Mouse (Mus musculus): ENCODE results near the gene Ltbr. TPM values are rescaled to one million over a fixed set of nuclear protein-coding genes. Genes with fewer than 3 reads are reported as not detected.

The Ltbr gene
- polyA plus RNA-seq, 1 experiment from 2014 or later, result 55.1 TPM

DNA sequence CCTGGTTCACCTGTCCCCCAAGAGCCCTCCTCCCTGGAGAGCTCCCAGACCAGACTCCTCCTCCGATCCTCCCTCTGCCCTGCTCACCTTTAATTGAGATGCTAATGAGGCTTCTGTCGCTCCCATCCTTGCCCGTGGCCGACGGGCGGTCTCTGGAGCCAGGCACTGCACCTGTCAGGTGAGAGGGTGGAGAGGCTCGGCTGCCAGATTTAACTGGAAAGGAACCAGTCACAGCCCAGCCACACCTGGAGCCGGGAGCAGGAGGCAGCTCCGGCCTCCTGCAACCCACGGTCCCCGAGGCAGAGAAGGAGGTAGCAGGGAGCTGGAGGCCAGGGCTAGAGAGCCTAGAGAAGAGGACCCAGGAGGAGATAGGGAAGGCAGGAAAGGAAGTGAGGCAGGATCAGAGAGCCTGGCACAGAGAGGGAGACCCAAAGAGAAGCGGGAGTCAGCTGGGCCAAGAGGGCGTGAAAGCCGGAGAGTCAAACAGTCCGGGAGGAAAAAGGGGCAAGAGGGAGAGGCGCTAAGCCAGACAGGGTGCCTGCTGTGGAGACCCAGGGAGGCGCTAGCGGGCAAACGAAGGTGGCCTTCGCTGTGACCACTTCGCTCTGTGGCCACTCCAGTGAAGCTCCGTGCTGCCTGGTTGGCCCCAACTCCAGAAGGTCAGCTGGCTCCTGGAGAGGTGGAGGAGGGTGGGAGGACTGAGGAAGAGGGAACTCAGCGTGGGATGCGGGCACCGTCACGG is 7.6 kb upstream of the Ltbr start:
- H3K4me2 ChIP-seq (replicated peaks; ENCODE audit: low read depth, low read length), result peak overlapping the region; percentile 19; the same call in 1 of the 2 replicates
- H3K36me3 ChIP-seq (ENCODE audit: control insufficient read depth, insufficient read depth, low read length), result no peaks in the 10 kb centered on the region
- H3K27me3 ChIP-seq (ENCODE audit: control insufficient read depth, insufficient read depth, low read length), result 0 out of 2 replicates have a peak, but pooled peaks cover 4% of the 10 kb centered on the region
- no peak overlapping the region for H3K27ac ChIP-seq (ENCODE audit: low read length)
- no peak for ATAC-seq (ENCODE audit: insufficient number of reproducible peaks, insufficient read depth, low FRiP score, low read depth)
- WGBS, result 12% methylated on average over 26 of the region's 26 CpGs
- H3K4me1 ChIP-seq (ENCODE audit: control insufficient read depth, insufficient read depth, low read length), result peaks cover 12% of the 10 kb centered on the region
- no peaks in the 10 kb centered on the region for H3K9me3 ChIP-seq (ENCODE audit: control insufficient read depth, low read depth, low read length)
- no peak overlapping the region for H3K4me3 ChIP-seq (ENCODE audit: low read depth, low read length)
- H3K9ac ChIP-seq (replicated peaks; ENCODE audit: low read depth, low read length), result no peak overlapping the region

DNA sequence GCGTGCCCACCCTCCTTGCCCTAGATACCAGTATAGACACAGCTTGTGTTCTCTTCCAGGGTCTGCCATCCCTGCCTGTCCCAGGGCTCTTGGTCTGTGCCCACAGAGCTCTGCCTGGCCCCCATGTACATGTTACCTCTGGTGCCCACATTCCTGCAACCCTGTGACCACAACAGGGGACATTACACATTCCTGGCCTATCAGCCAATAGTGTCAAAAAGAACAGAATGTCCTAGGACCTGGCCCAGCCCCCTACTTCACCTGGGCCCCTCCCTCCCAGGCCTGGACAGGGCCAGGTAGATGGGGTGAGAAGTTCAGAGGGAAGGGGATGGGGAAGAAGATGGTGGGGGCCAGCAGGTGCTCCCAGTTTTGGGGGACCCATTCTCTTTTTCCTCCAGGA is 6.6 kb upstream of the Ltbr start, which contains the start of gene Scnn1a:
TSS of gene Scnn1a (plus strand) at position 337 of the 400 bp plus-strand sequence.
- Histone ChIP-seq H3K4me2 (replicated peaks; ENCODE audit: low read depth, low read length) (peak within 1 kb of the TSS; percentile 19; the same call in 1 of the 2 replicates), H3K27me3 (ENCODE audit: control insufficient read depth, insufficient read depth, low read length) (0 out of 2 replicates have a peak, but pooled peaks cover 4% of the 10 kb centered on the region), H3K9me3 (ENCODE audit: control insufficient read depth, low read depth, low read length) (no peaks in the 10 kb centered on the region), H3K4me1 (ENCODE audit: control insufficient read depth, insufficient read depth, low read length) (peaks cover 12% of the 10 kb centered on the region), H3K27ac (ENCODE audit: low read length) (no peak within 1 kb of the TSS), H3K4me3 (ENCODE audit: low read depth, low read length) (no peak within 1 kb of the TSS), H3K36me3 (ENCODE audit: control insufficient read depth, insufficient read depth, low read length) (no peaks in the 10 kb centered on the region), H3K9ac (replicated peaks; ENCODE audit: low read depth, low read length) (no peak within 1 kb of the TSS)
- ATAC-seq (ENCODE audit: insufficient number of reproducible peaks, insufficient read depth, low FRiP score, low read depth), result no peak; the same call in 1 of the 2 replicates
- 75% methylated on average over 1 of the region's 1 CpGs for WGBS

- no peak overlapping the region for H3K27ac ChIP-seq (ENCODE audit: low read length)
- no peak for ATAC-seq (ENCODE audit: insufficient number of reproducible peaks, insufficient read depth, low FRiP score, low read depth)
- no peak overlapping the region for H3K4me2 ChIP-seq (replicated peaks; ENCODE audit: low read depth, low read length)
- H3K27me3 ChIP-seq (ENCODE audit: control insufficient read depth, insufficient read depth, low read length), result 0 out of 2 replicates have a peak, but pooled peaks cover 4% of the 10 kb centered on the region
- no peaks in the 10 kb centered on the region for H3K36me3 ChIP-seq (ENCODE audit: control insufficient read depth, insufficient read depth, low read length)
- H3K9ac ChIP-seq (replicated peaks; ENCODE audit: low read depth, low read length), result no peak overlapping the region
- H3K9me3 ChIP-seq (ENCODE audit: control insufficient read depth, low read depth, low read length), result no peaks in the 10 kb centered on the region
- peaks cover 12% of the 10 kb centered on the region for H3K4me1 ChIP-seq (ENCODE audit: control insufficient read depth, insufficient read depth, low read length)
- H3K4me3 ChIP-seq (ENCODE audit: low read depth, low read length), result no peak overlapping the region
Measured at GRCm38 (mm10) chr6:125319919-125320296, 6.2 kb upstream of the Ltbr start.

- no peak overlapping the region for H3K27ac ChIP-seq (ENCODE audit: low read length)
Measured at GRCm38 (mm10) chr6:125318981-125319918, 5.6 kb upstream of the Ltbr start.

GRCm38 (mm10) chr6:125317077-125317476 is 3.4 kb upstream of the Ltbr start:
- no peak overlapping the region for H3K9ac ChIP-seq (replicated peaks; ENCODE audit: low read depth, low read length)
- H3K4me1 ChIP-seq (ENCODE audit: control insufficient read depth, insufficient read depth, low read length), result peaks cover 30% of the 10 kb centered on the region
- no peak overlapping the region for H3K27ac ChIP-seq (ENCODE audit: low read length)
- no peaks in the 10 kb centered on the region for H3K9me3 ChIP-seq (ENCODE audit: control insufficient read depth, low read depth, low read length)
- 32% methylated on average over 7 of the region's 7 CpGs for WGBS
- ATAC-seq (ENCODE audit: insufficient number of reproducible peaks, insufficient read depth, low FRiP score, low read depth), result no peak
- no peaks in the 10 kb centered on the region for H3K36me3 ChIP-seq (ENCODE audit: control insufficient read depth, insufficient read depth, low read length)
- H3K4me3 ChIP-seq (ENCODE audit: low read depth, low read length), result no peak overlapping the region
- 0 out of 2 replicates have a peak, but pooled peaks cover 4% of the 10 kb centered on the region for H3K27me3 ChIP-seq (ENCODE audit: control insufficient read depth, insufficient read depth, low read length)
- no peak overlapping the region for H3K4me2 ChIP-seq (replicated peaks; ENCODE audit: low read depth, low read length)

More at GRCm38 (mm10) chr6:125318981-125319918, 5.6 kb upstream of the Ltbr start:
- no peak overlapping the region for H3K4me3 ChIP-seq (ENCODE audit: low read depth, low read length)
- ATAC-seq (ENCODE audit: insufficient number of reproducible peaks, insufficient read depth, low FRiP score, low read depth), result no peak
- 0 out of 2 replicates have a peak, but pooled peaks cover 4% of the 10 kb centered on the region for H3K27me3 ChIP-seq (ENCODE audit: control insufficient read depth, insufficient read depth, low read length)
- 52% methylated on average over 15 of the region's 15 CpGs for WGBS
- H3K9ac ChIP-seq (replicated peaks; ENCODE audit: low read depth, low read length), result no peak overlapping the region
- H3K9me3 ChIP-seq (ENCODE audit: control insufficient read depth, low read depth, low read length), result no peaks in the 10 kb centered on the region
- no peaks in the 10 kb centered on the region for H3K36me3 ChIP-seq (ENCODE audit: control insufficient read depth, insufficient read depth, low read length)
- H3K4me2 ChIP-seq (replicated peaks; ENCODE audit: low read depth, low read length), result no peak overlapping the region
- peaks cover 19% of the 10 kb centered on the region for H3K4me1 ChIP-seq (ENCODE audit: control insufficient read depth, insufficient read depth, low read length)

- Histone ChIP-seq H3K9me3 (ENCODE audit: control insufficient read depth, low read depth, low read length) (no peaks in the 10 kb centered on the region), H3K27ac (ENCODE audit: low read length) (no peak overlapping the region), H3K27me3 (ENCODE audit: control insufficient read depth, insufficient read depth, low read length) (no peaks in the 10 kb centered on the region), H3K36me3 (ENCODE audit: control insufficient read depth, insufficient read depth, low read length) (peaks cover 9% of the 10 kb centered on the region; the same call in 1 of the 2 replicates), H3K9ac (replicated peaks; ENCODE audit: low read depth, low read length) (no peak overlapping the region), H3K4me1 (ENCODE audit: control insufficient read depth, insufficient read depth, low read length) (peaks cover 25% of the 10 kb centered on the region; the same call in 1 of the 2 replicates), H3K4me3 (ENCODE audit: low read depth, low read length) (no peak overlapping the region), H3K4me2 (replicated peaks; ENCODE audit: low read depth, low read length) (no peak overlapping the region)
- WGBS, result 80% methylated on average over 6 of the region's 6 CpGs
- no peak for ATAC-seq (ENCODE audit: insufficient number of reproducible peaks, insufficient read depth, low FRiP score, low read depth)
Measured at GRCm38 (mm10) chr6:125314746-125315145, 1.1 kb upstream of the Ltbr start.

- peak overlapping the region; percentile 74 for H3K4me2 ChIP-seq (replicated peaks; ENCODE audit: low read depth, low read length)
Measured at GRCm38 (mm10) chr6:125314231-125314563, 512 bp upstream of the Ltbr start.

More at GRCm38 (mm10) chr6:125314231-125314563, 512 bp upstream of the Ltbr start:
- no peak for ATAC-seq (ENCODE audit: insufficient number of reproducible peaks, insufficient read depth, low FRiP score, low read depth)
- Histone ChIP-seq H3K27me3 (ENCODE audit: control insufficient read depth, insufficient read depth, low read length) (no peaks in the 10 kb centered on the region), H3K9me3 (ENCODE audit: control insufficient read depth, low read depth, low read length) (no peaks in the 10 kb centered on the region), H3K36me3 (ENCODE audit: control insufficient read depth, insufficient read depth, low read length) (peaks cover 9% of the 10 kb centered on the region; the same call in 1 of the 2 replicates), H3K9ac (replicated peaks; ENCODE audit: low read depth, low read length) (peak overlapping the region; percentile 89), H3K4me3 (ENCODE audit: low read depth, low read length) (peak overlapping the region; percentile 60), H3K27ac (ENCODE audit: low read length) (peak overlapping the region; percentile 83; the same call in 1 of the 2 replicates), H3K4me1 (ENCODE audit: control insufficient read depth, insufficient read depth, low read length) (peaks cover 24% of the 10 kb centered on the region; the same call in 1 of the 2 replicates)
- WGBS, result 54% methylated on average over 7 of the region's 7 CpGs
